Mouse (Mus musculus) forebrain, embryonic 13.5 days (tissue): ENCODE results near the gene Clec2e. TPM values are rescaled to one million over a fixed set of nuclear protein-coding genes. Genes with fewer than 3 reads are reported as not detected.
"Not testable (repeated sequence)": the region's sequence is repeated elsewhere in the genome, so short reads cannot be mapped to it uniquely, and the experiment has no call there.

ENCODE experiments used
- ATAC-seq: fragments of 200-750 bp; cut with Nextera tagmentation; 2 replicates; pipeline ENCODE4 v1.8.0; 2017
- H3K27ac ChIP-seq: fragments of 300-500 bp; sonication (generic); 2 replicates; pipeline ENCODE4 v1.5.1; 2015; ENCODE audit warnings: inconsistent platforms, mild to moderate bottlenecking, moderate library complexity
- H3K27me3 ChIP-seq: fragments of 300-500 bp; sonication (generic); 2 replicates; pipeline ENCODE4 v1.6.1; 2015; ENCODE audit warnings: mild to moderate bottlenecking, inconsistent platforms
- H3K36me3 ChIP-seq: fragments of 300-500 bp; sonication (generic); 2 replicates; pipeline ENCODE4 v1.6.1; 2015; ENCODE audit warnings: mild to moderate bottlenecking, inconsistent platforms; ENCODE audit not compliant: poor library complexity, severe bottlenecking
- H3K4me1 ChIP-seq: fragments of 300-500 bp; sonication (generic); 2 replicates; pipeline ENCODE4 v1.6.1; 2015; ENCODE audit warnings: inconsistent platforms
- H3K4me2 ChIP-seq: fragments of 300-500 bp; sonication (generic); 2 replicates; pipeline ENCODE4 v1.6.1; 2015; ENCODE audit warnings: inconsistent platforms, mild to moderate bottlenecking, moderate library complexity
- H3K4me3 ChIP-seq: fragments of 300-500 bp; sonication (generic); 2 replicates; pipeline ENCODE4 v1.5.1; 2015; ENCODE audit warnings: mild to moderate bottlenecking, inconsistent platforms
- H3K9ac ChIP-seq: fragments of 300-500 bp; sonication (generic); 2 replicates; pipeline ENCODE4 v1.6.1; 2015; ENCODE audit warnings: mild to moderate bottlenecking, inconsistent platforms
- H3K9me3 ChIP-seq: fragments of 300-500 bp; sonication (generic); replicated peaks from 2 replicates; pipeline ENCODE4 v1.6.1; 2016; ENCODE audit warnings: inconsistent platforms
- WGBS: fragments of 180-500 bp; shearing (Covaris S2); methylation state at CpG from one replicate; pipeline ENCODE4 v1.1.7; 2015; 5-methylcytosine and 5-hydroxymethylcytosine counted together
- polyA plus RNA-seq: library from polyadenylated mRNA; unstranded; fragments of >200 nt; fragmentation: Nextera tagmentation; extraction: Ambion mirVana; gene quantifications from 2 replicates; pipeline ENCODE4 v1.2.1, GENCODE M21; 2015

Gene Clec2e
- polyA plus RNA-seq, result not detected in 2 replicates

DNA sequence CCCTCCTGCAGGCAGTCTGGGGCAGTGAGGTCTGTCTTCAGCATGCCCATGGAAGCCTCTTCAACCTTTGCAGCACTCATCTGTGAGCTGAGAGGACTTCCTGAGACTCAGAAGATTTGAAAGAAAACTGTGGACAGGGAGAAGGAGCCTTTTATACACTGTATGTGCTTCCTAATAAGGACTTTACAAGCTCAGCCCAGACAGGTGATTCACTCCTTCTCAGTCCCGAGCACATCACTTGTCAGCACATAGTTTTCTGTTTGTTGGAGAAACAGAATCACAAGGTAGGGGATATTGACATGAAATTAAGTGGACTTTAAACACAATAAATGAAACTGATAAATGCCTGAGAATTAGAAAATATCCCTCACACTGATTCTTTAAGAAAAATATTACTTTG is at the start of gene Clec2e:
Clec2e (minus strand) TSS at position 120 of the 400 bp plus-strand sequence.
- not testable (repeated sequence) for H3K4me1 ChIP-seq, ATAC-seq
- WGBS, result 84% methylated on average over 1 of the region's 1 CpGs

GRCm38 (mm10) chr6:129146812-129147211 is 46.1 kb upstream of the Clec2e start:
- Histone ChIP-seq H3K27ac (no peak overlapping the region), H3K4me2 (no peak overlapping the region), H3K9me3 (no peaks in the 10 kb centered on the region), H3K9ac (no peak overlapping the region), H3K4me1 (no peaks in the 10 kb centered on the region), H3K27me3 (no peaks in the 10 kb centered on the region), H3K4me3 (no peak overlapping the region), H3K36me3 (no peaks in the 10 kb centered on the region)
- no peak for ATAC-seq
- 94% methylated on average over 2 of the region's 2 CpGs for WGBS

More for the DNA sequence above, at the start of gene Clec2e:
- H3K4me3 ChIP-seq, H3K36me3 ChIP-seq, H3K27me3 ChIP-seq, H3K4me2 ChIP-seq, H3K27ac ChIP-seq, H3K9me3 ChIP-seq, H3K9ac ChIP-seq: not testable (repeated sequence)

DNA sequence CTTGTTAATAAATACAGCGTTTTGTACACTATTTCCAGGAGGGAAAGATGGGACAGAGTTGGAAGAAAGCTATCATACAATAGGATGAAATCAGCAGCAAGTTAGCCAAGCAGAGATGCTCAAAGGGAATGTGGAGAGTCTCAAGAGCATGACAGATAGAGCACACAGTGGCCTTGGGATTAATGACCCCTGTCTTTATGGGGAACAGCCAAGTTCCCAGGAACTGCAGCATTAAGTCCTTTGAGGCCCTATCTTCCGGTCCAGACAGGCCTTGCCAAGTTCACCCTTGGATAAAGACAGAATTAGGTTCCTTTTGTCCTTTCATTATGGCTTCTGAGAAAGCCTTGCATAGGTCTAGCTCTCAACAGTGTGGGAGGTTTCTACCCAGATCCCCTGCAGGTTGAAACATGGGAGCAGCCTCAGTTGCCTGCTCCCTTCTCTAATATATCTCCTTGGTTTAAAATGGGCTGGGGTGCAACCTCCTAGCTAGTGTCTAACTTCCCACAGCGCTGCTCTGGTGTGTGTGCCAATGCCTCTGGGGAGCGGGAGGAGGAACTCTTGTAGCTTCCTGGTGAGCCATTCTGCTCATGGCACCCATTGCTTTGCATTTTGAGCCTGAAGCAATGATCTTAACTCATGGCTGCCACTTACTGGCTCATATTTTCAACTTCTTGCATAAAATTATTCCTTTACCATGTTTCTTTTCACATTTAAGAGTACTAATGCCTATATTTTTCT is 32.1 kb upstream of the Clec2e start:
- Histone ChIP-seq H3K27me3 (no peaks in the 10 kb centered on the region), H3K4me3 (no peak overlapping the region), H3K4me2 (no peak overlapping the region), H3K9me3 (no peaks in the 10 kb centered on the region), H3K27ac (no peak overlapping the region), H3K36me3 (no peaks in the 10 kb centered on the region), H3K4me1 (no peaks in the 10 kb centered on the region), H3K9ac (no peak overlapping the region)
- no peak for ATAC-seq
- 79% methylated on average over 4 of the region's 4 CpGs for WGBS

GRCm38 (mm10) chr6:129126861-129127260 is 26.1 kb upstream of the Clec2e start:
- Histone ChIP-seq H3K36me3 (no peaks in the 10 kb centered on the region), H3K4me3 (no peak overlapping the region), H3K4me2 (no peak overlapping the region), H3K27ac (no peak overlapping the region), H3K4me1 (no peaks in the 10 kb centered on the region), H3K9me3 (no peaks in the 10 kb centered on the region), H3K9ac (no peak overlapping the region), H3K27me3 (no peaks in the 10 kb centered on the region)
- ATAC-seq, result no peak

GRCm38 (mm10) chr6:129124531-129124930 is 23.8 kb upstream of the Clec2e start:
- H3K27ac ChIP-seq, H3K27me3 ChIP-seq, H3K9me3 ChIP-seq, H3K36me3 ChIP-seq, ATAC-seq, H3K4me2 ChIP-seq, H3K9ac ChIP-seq, H3K4me3 ChIP-seq, H3K4me1 ChIP-seq: not testable (repeated sequence)

- Histone ChIP-seq H3K27me3 (no peaks in the 10 kb centered on the region), H3K36me3 (no peaks in the 10 kb centered on the region), H3K9ac (no peak overlapping the region), H3K9me3 (no peaks in the 10 kb centered on the region), H3K4me3 (no peak overlapping the region), H3K4me1 (no peaks in the 10 kb centered on the region), H3K4me2 (no peak overlapping the region), H3K27ac (no peak overlapping the region)
- no peak for ATAC-seq
- WGBS, result 92% methylated on average over 3 of the region's 3 CpGs
These were observed 15.5 kb upstream of the Clec2e start for GRCm38 (mm10) chr6:129116223-129116622.

DNA sequence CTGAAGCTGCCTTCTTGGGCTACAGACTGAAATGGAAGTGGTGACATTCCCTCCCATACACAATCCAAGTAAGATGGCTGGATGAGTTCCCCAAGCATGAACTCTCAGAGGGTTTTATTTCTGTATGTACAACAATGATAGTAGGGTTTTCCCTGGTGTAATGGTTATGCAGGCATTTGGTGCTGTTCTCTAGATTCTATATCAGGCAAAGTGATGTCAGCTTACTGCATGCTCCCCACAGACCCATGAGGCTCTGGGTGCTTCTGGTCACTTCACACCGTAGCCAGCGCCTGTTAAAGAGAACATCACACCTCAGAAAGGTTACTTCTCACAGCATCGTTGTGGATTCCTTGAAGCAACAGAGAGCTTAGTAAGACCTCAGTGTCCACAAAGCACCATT is 13.5 kb upstream of the Clec2e start:
- H3K27me3 ChIP-seq, H3K27ac ChIP-seq, ATAC-seq, H3K4me2 ChIP-seq, H3K4me3 ChIP-seq, H3K4me1 ChIP-seq, H3K9ac ChIP-seq, H3K9me3 ChIP-seq, H3K36me3 ChIP-seq: not testable (repeated sequence)
- 86% methylated on average over 3 of the region's 3 CpGs for WGBS

DNA sequence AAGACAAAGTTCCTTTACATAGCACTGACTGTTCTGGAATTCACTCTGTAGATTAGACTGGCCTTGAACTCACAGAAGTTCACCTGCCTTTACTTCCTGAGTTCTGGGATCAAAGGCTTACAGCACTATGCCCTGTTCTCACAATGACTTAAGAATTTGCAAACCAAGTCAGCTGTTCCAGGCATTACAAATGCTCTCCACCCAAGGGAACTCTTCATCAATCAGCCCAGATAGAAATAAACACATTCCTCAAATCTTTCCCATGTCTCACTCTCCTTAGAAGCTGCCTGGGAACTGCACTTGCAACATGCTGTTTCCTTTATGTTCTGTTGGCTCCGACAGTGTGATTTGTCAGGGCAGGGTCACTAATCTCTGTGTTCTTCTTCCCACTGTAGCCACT is 13.1 kb upstream of the Clec2e start:
- H3K9ac ChIP-seq, result no peak overlapping the region

DNA sequence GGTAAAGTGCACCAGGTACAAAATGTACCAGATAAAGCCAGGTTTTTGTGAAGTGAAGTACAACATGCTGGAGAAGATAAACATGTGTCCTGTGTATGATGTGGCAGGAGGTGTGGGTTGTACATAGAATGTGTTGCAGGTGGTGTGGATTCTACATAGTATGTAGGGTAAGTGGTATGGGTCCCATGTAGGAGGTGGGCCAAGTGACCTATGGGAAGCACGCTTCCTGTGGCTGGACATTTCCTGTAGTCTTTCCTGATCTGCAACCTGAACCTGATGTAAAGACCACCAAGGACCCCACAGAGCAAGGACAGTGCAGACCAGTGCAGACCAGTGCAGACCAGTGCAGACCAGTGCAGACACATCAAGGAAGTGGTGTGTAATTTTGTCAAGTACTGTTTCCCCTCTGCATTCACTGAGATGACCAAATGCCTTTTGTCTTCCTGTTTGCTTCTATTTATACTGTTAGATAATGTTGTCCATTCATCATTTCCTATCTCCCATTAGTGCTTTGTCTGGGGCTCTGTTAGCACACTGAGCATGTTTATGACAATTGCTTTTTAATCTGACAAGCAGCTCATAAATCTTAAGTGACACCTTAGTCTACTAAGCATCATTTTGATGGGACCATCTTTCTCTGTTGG is 12.4 kb upstream of the Clec2e start:
- Histone ChIP-seq H3K4me3 (no peak overlapping the region), H3K9ac (no peak overlapping the region), H3K9me3 (no peaks in the 10 kb centered on the region), H3K27me3 (no peaks in the 10 kb centered on the region), H3K36me3 (no peaks in the 10 kb centered on the region), H3K27ac (no peak overlapping the region), H3K4me1 (no peaks in the 10 kb centered on the region), H3K4me2 (no peak overlapping the region)
- whole genome bisulfite sequencing, result 100% methylated on average over 1 of the region's 1 CpGs
- ATAC-seq, result no peak

More for the DNA sequence above, 13.1 kb upstream of the Clec2e start:
- H3K36me3 ChIP-seq, result no peaks in the 10 kb centered on the region
- no peak overlapping the region for H3K4me2 ChIP-seq
- no peaks in the 10 kb centered on the region for H3K27me3 ChIP-seq
- no peak overlapping the region for H3K4me3 ChIP-seq
- H3K4me1 ChIP-seq, result no peaks in the 10 kb centered on the region
- H3K9me3 ChIP-seq, result no peaks in the 10 kb centered on the region
- no peak for ATAC-seq
- H3K27ac ChIP-seq, result no peak overlapping the region
- 48% methylated on average over 1 of the region's 1 CpGs for WGBS

GRCm38 (mm10) chr6:129112526-129112925 is 11.8 kb upstream of the Clec2e start:
- 97% methylated on average over 1 of the region's 1 CpGs for WGBS
- no peak overlapping the region for H3K27ac ChIP-seq
- H3K27me3 ChIP-seq, result no peaks in the 10 kb centered on the region
- no peaks in the 10 kb centered on the region for H3K36me3 ChIP-seq
- H3K9me3 ChIP-seq, result no peaks in the 10 kb centered on the region
- ATAC-seq, result no peak
- no peak overlapping the region for H3K4me3 ChIP-seq
- no peak overlapping the region for H3K4me2 ChIP-seq
- no peaks in the 10 kb centered on the region for H3K4me1 ChIP-seq
- no peak overlapping the region for H3K9ac ChIP-seq

DNA sequence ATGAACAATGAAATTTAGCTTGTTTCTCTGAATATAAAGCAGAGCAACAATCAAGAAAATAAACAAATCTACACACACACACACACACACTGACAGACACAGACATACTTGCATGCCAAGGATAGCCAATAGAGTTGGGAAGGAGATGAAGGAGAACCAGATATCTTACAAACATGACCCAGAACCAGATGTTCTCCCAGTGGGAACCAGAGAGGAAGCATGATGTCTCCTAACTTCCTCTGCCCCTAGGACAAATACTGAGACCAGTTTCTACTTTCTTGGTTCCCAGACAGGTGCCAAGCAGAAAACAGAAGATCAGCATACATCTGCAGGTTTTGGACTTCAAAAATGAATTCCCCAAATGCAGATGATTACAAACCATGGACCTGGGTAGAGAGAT is 7.2 kb upstream of the Clec2e start:
- no peak overlapping the region for H3K27ac ChIP-seq
- H3K9ac ChIP-seq, result no peak overlapping the region
- H3K4me1 ChIP-seq, result no peaks in the 10 kb centered on the region
- H3K9me3 ChIP-seq, result no peaks in the 10 kb centered on the region
- no peak overlapping the region for H3K4me2 ChIP-seq
- no peaks in the 10 kb centered on the region for H3K36me3 ChIP-seq
- H3K27me3 ChIP-seq, result no peaks in the 10 kb centered on the region
- no peak overlapping the region for H3K4me3 ChIP-seq
- no peak for ATAC-seq

DNA sequence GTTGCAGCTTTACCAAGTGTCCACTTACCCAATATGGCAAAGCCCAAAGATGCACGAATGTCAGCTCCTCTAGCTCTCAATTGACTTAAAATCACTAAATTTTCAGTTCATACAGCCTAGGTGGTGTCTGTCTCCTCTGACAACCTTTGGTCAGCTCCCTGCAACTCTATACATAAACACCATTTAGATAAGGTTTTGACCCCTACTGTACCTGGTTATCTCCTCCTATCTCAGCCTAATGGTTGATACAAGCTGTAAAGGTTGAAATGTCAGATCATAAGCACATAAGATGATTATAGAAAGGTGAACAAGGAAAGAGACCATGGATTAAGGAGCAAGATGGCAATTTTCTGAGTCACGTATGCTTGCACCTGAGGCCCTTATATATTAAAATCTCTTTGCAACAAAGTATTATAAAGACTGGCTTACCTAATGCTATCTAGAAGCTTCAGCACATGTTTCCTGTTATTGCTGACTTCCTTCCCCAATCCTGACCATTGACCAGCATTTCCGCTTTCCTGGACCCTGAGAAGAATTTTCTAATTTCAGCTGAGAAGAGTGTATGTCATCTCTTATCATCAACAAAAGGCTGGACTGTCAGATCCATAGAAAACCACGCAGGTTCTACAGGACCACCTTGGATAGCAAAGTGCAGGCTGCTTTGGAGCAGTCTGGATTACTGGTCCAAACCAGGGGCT is 2.3 kb upstream of the Clec2e start:
- ATAC-seq, result no peak

More for the DNA sequence above, 2.3 kb upstream of the Clec2e start:
- no peak overlapping the region for H3K4me3 ChIP-seq
- H3K36me3 ChIP-seq, result no peaks in the 10 kb centered on the region
- 91% methylated on average over 4 of the region's 4 CpGs for WGBS
- no peak overlapping the region for H3K9ac ChIP-seq
- H3K27ac ChIP-seq, result no peak overlapping the region
- H3K9me3 ChIP-seq, result no peaks in the 10 kb centered on the region
- H3K27me3 ChIP-seq, result no peaks in the 10 kb centered on the region
- H3K4me2 ChIP-seq, result no peak overlapping the region
- H3K4me1 ChIP-seq, result no peaks in the 10 kb centered on the region
